Mouse (Mus musculus): ENCODE measurements around the gene E4f1. TPM values are rescaled to one million over a fixed set of nuclear protein-coding genes. Genes with fewer than 3 reads are reported as not detected.

The E4f1 gene
- polyA plus RNA-seq, 1 experiment = 19.4 TPM

- TF ChIP-seq GATA1 (IDR thresholded peaks at IDR 0.05; ENCODE audit: low read length) = no peak
These were observed 5.5 kb upstream of the E4f1 start for GRCm38 (mm10) chr17:24475586-24475985.

- TF ChIP-seq GATA1 (IDR thresholded peaks at IDR 0.05; ENCODE audit: low read length) = no peak
These were observed 4.4 kb upstream of the E4f1 start for GRCm38 (mm10) chr17:24474557-24474956.

DNA sequence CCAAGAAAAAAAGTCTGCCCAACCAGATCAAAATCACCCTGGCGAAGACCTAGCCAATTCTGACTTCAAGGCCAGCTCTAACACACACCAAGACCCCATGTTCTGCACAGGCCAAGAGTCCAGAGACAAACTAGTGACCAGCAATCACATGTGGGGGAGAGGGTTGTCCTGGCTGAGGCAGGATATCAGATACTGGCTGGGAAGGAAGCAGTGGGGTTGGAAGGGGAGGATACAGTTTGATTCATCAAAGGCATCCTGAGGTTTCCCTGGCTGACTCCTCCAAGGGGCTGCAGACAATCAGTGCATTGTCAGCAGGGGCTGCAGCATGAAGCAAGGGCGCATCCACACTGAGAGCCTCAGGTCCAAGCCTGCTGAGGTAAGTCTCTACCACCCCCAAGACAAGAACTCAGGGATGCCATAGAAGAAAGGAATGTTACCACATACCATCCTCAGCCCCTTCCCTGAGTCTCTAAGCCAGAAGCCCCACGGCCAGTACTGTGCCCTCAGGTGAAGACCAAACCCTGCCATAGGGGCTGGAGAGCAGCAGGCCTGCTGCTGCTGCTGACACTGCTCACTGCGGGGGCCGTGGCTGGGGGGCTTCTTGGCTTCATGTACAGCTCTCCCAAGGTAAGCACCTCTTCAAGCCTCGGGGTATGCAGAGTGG, 3.6 kb upstream of the E4f1 start, which contains the start of gene Bricd5:
Bricd5 (plus strand) TSS at position 273 of the 664 bp plus-strand sequence.
- no peak for TF ChIP-seq GATA1 (IDR thresholded peaks at IDR 0.05; ENCODE audit: low read length)

GRCm38 (mm10) chr17:24472512-24472911, 2.4 kb upstream of the E4f1 start:
- TF ChIP-seq GATA1 (IDR thresholded peaks at IDR 0.05; ENCODE audit: low read length) = no peak

DNA sequence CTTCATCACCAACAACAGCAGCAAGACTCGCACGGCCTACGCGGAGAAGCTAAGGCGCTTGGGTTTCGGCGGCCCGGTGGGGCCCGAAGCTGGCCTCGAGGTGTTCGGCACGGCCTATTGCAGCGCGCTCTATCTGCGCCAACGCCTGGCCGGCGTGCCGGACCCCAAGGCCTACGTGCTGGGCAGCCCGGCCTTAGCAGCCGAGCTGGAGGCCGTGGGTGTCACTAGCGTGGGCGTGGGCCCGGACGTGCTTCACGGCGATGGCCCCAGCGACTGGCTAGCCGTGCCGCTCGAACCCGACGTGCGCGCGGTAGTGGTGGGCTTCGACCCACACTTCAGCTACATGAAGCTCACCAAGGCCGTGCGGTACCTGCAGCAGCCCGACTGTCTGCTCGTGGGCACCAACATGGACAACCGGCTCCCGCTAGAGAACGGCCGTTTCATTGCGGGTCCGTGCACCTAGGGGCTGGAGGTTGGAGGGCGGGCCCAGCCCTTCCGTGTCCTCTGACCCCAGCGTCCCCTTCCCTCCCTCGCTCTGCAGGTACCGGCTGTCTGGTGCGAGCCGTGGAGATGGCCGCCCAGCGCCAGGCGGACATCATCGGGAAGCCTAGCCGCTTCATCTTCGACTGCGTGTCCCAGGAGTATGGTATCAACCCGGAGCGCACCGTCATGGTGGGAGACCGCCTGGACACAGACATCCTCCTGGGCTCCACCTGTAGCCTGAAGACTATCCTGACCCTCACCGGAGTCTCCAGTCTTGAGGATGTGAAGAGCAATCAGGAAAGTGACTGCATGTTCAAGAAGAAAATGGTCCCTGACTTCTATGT, 801 bp upstream of the E4f1 start:
- TF ChIP-seq GATA1 (IDR thresholded peaks at IDR 0.05; ENCODE audit: low read length) = no peak

GRCm38 (mm10) chr17:24469336-24469909, 690 bp downstream of the E4f1 start:
- no peak for TF ChIP-seq GATA1 (IDR thresholded peaks at IDR 0.05; ENCODE audit: low read length)

DNA sequence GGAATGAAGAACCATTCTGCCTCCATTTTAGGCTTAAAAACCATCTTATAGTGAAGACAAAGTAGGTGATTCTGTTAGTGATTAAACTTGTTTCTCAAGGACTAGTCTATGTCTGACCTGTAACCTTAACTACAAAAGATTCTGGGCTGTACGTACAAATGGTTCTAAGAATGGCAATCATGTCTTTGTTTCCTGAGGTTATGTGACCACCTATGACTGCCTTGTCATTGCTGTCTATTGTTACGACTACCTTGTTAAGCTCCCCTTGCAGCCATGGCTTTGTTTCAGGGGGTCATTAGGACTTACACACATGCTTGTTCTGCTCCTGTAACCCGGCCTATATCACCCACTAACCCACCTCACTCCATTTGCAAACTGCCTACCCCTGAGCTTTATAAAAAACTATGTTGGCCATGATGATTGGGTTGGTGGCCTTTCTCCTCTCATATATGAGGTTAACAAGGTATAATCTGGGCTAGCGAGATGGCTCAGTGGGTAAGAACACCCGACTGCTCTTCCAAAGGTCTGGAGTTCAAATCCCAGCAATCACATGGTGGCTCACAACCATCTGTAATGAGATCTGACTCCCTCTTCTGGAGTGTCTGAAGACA, 1.4 kb downstream of the E4f1 start:
- TF ChIP-seq GATA1 (IDR thresholded peaks at IDR 0.05; ENCODE audit: low read length) = no peak

GRCm38 (mm10) chr17:24463374-24464133, 6.6 kb downstream of the E4f1 start:
- TF ChIP-seq GATA1 (IDR thresholded peaks at IDR 0.05; ENCODE audit: low read length) = peak; percentile 33

- TF ChIP-seq GATA1 (IDR thresholded peaks at IDR 0.05; ENCODE audit: low read length) = no peak
These were observed 7.2 kb downstream of the E4f1 start for GRCm38 (mm10) chr17:24462932-24463331.

GRCm38 (mm10) chr17:24461580-24461979, 8.5 kb downstream of the E4f1 start:
- TF ChIP-seq GATA1 (IDR thresholded peaks at IDR 0.05; ENCODE audit: low read length) = no peak

DNA sequence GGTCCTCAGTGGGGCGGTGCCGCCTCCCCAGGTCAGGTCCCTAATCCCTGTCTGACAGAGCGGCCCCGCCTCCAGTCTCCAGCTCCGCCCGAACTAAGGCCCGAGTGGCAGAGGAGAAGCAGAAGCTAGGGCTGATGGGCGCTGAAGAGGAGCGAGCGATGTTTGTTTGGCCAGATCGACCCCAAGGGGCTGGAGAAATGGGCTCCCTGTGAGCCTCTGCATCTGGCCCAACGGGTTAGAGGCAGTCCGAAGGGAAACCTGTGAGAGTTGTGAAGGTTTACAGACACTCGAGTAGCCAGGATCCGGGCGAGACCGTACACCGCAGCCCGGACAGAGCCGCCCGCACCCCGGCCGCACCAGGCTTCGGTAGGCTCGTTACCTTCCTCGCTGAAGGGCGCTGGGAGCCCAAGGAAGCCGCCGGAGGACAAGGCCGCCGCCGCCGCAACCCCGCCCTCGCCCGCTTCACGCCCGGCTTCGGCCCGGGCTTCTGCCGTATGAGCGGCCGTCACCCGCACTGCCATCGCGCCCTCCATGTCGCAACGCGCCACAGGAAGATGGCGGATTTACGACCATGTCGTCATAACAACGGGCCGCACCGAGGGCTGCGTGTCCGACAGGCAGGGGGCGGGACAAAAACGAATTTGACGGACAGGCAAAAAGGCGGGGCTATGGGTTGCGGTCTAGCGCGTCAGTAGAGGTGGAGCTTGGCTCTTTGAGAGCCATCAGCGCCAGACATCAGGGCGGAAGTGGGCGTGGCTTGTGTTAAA, 15.2 kb downstream of the E4f1 start:
- TF ChIP-seq GATA1 (IDR thresholded peaks at IDR 0.05; ENCODE audit: low read length) = no peak

GRCm38 (mm10) chr17:24454218-24454755, 15.8 kb downstream of the E4f1 start:
- peak; percentile 11 for TF ChIP-seq GATA1 (IDR thresholded peaks at IDR 0.05; ENCODE audit: low read length)

DNA sequence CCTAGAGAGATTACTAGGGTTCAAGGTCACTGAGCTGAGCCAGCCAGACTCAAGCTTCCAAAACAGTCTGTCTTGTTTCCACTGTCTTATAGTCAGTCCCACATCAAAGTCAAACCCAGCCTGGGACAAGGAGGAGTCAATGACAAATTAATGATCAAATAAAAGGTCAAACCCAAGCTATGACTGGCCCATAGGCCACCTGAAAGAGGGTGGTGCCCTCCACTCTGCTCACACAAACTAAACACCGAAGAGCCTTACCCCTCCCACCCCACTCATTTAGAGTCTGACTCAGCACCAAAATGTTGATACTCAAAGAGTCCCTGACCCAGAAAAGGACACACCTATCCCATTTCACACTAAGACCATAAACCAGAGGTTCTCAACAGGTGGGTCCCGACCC, 16.7 kb downstream of the E4f1 start:
- TF ChIP-seq GATA1 (IDR thresholded peaks at IDR 0.05; ENCODE audit: low read length) = no peak

- TF ChIP-seq GATA1 (IDR thresholded peaks at IDR 0.05; ENCODE audit: low read length) = no peak
These were observed 18.9 kb downstream of the E4f1 start for GRCm38 (mm10) chr17:24451220-24451619.
